Mouse (Mus musculus) neural tube, embryonic 11.5 days (tissue): ENCODE measurements around the gene Gm49361. TPM values are rescaled to one million over a fixed set of nuclear protein-coding genes. Genes with fewer than 3 reads are reported as not detected.
A peak's percentile ranks its signal among the peaks of the same experiment; 100 is the strongest.
"Not testable (repeated sequence)": the region's sequence is repeated elsewhere in the genome, so short reads cannot be mapped to it uniquely, and the experiment has no call there.

Source experiments
- ATAC-seq: fragments of 200-750 bp; cut with Nextera tagmentation; 2 replicates; pipeline ENCODE4 v1.8.0; 2017; ENCODE audit warnings: moderate number of reproducible peaks, mild to moderate bottlenecking, moderate TSS enrichment, moderate library complexity; ENCODE audit not compliant: insufficient read depth, low FRiP score, low TSS enrichment
- DNase-seq: peaks from one replicate; pipeline ENCODE4 v3.0.0-alpha.2; 2015; ENCODE audit warnings: low spot score
- H3K27ac ChIP-seq: fragments of 300-500 bp; sonication (generic); 2 replicates; pipeline ENCODE4 v1.5.1; 2014; ENCODE audit warnings: low read depth, mild to moderate bottlenecking, low read length
- H3K27me3 ChIP-seq: fragments of 300-500 bp; sonication (generic); 2 replicates; pipeline ENCODE4 v1.6.1; 2014; ENCODE audit warnings: mild to moderate bottlenecking, low read length, mixed read lengths; ENCODE audit not compliant: control insufficient read depth, insufficient read depth
- H3K36me3 ChIP-seq: fragments of 300-500 bp; sonication (generic); 2 replicates; pipeline ENCODE4 v1.6.1; 2014; ENCODE audit warnings: mild to moderate bottlenecking, low read length, moderate library complexity, mixed read lengths; ENCODE audit not compliant: control insufficient read depth, insufficient read depth
- H3K4me1 ChIP-seq: fragments of 300-500 bp; sonication (generic); 2 replicates; pipeline ENCODE4 v1.6.1; 2014; ENCODE audit warnings: low read length, mixed read lengths; ENCODE audit not compliant: control insufficient read depth, insufficient read depth
- H3K4me2 ChIP-seq: fragments of 300-500 bp; sonication (generic); 2 replicates; pipeline ENCODE4 v1.6.1; 2014; ENCODE audit warnings: low read depth, mild to moderate bottlenecking, moderate library complexity
- H3K4me3 ChIP-seq: fragments of 300-500 bp; sonication (generic); 2 replicates; pipeline ENCODE4 v1.5.1; 2014; ENCODE audit warnings: low read depth, low read length
- H3K9ac ChIP-seq: fragments of 300-500 bp; sonication (generic); 2 replicates; pipeline ENCODE4 v1.6.1; 2014; ENCODE audit warnings: mild to moderate bottlenecking, low read length
- H3K9me3 ChIP-seq: fragments of 300-500 bp; sonication (generic); 2 replicates; pipeline ENCODE4 v1.6.1; 2016; ENCODE audit warnings: low read length; ENCODE audit not compliant: control insufficient read depth
- WGBS: fragments of 180-500 bp; shearing (Covaris S2); extraction: QIAGEN DNeasy Blood & Tissue Kit; methylation state at CpG from one replicate; pipeline ENCODE4 v1.1.7; 2014; 5-methylcytosine and 5-hydroxymethylcytosine counted together
- polyA plus RNA-seq: library from polyadenylated mRNA; unstranded; fragments of >200 nt; fragmentation: Nextera tagmentation; extraction: Ambion mirVana; gene quantifications from 2 replicates; pipeline ENCODE4 v1.2.1, GENCODE M21; 2014

The Gm49361 gene
- polyA plus RNA-seq, 1 experiment from 2014 or later = not detected

GRCm38 (mm10) chr14:57758237-57758636 is 12.3 kb upstream of the Gm49361 start, which contains the start of gene Lats2:
Lats2 (minus strand) TSS chr14:57758388.
- Histone ChIP-seq H3K36me3 (no peaks in the 10 kb centered on the region), H3K4me3 (no peak within 1 kb of the TSS), H3K9ac (no peak within 1 kb of the TSS), H3K27ac (no peak within 1 kb of the TSS), H3K9me3 (no peaks in the 10 kb centered on the region), H3K4me2 (no peak within 1 kb of the TSS), H3K4me1 (no peaks in the 10 kb centered on the region), H3K27me3 (no peaks in the 10 kb centered on the region)
- 72% methylated on average over 4 of the region's 4 CpGs for WGBS
- no peak for DNase-seq
- no peak for ATAC-seq

- H3K4me2 ChIP-seq = no peak overlapping the region
- no peaks in the 10 kb centered on the region for H3K27me3 ChIP-seq
- no peaks in the 10 kb centered on the region for H3K36me3 ChIP-seq
- 89% methylated on average over 4 of the region's 4 CpGs for whole genome bisulfite sequencing
- no peak overlapping the region for H3K9ac ChIP-seq
- no peak overlapping the region for H3K4me3 ChIP-seq
- H3K4me1 ChIP-seq = no peaks in the 10 kb centered on the region
- ATAC-seq (no peak), DNase-seq (no peak)
- H3K9me3 ChIP-seq = no peaks in the 10 kb centered on the region
- no peak overlapping the region for H3K27ac ChIP-seq
These were observed 10.2 kb upstream of the Gm49361 start for GRCm38 (mm10) chr14:57756094-57756493.

- no peaks in the 10 kb centered on the region for H3K4me1 ChIP-seq
- H3K4me2 ChIP-seq = no peak overlapping the region
- H3K9me3 ChIP-seq = no peaks in the 10 kb centered on the region
- 90% methylated on average over 2 of the region's 2 CpGs for WGBS
- no peaks in the 10 kb centered on the region for H3K36me3 ChIP-seq
- H3K4me3 ChIP-seq = no peak overlapping the region
- ATAC-seq = no peak
- H3K27ac ChIP-seq = no peak overlapping the region
- no peaks in the 10 kb centered on the region for H3K27me3 ChIP-seq
- no peak overlapping the region for H3K9ac ChIP-seq
- DNase-seq = no peak
These were observed 9.8 kb upstream of the Gm49361 start for GRCm38 (mm10) chr14:57755661-57756060.

GRCm38 (mm10) chr14:57753351-57753992 is 7.6 kb upstream of the Gm49361 start:
- Histone ChIP-seq H3K4me1 (no peaks in the 10 kb centered on the region), H3K9ac (no peak overlapping the region), H3K4me3 (no peak overlapping the region), H3K4me2 (no peak overlapping the region), H3K9me3 (no peaks in the 10 kb centered on the region), H3K36me3 (no peaks in the 10 kb centered on the region), H3K27me3 (no peaks in the 10 kb centered on the region), H3K27ac (no peak overlapping the region)
- ATAC-seq (no peak), DNase-seq (no peak)
- WGBS = 61% methylated on average over 9 of the region's 9 CpGs

GRCm38 (mm10) chr14:57751006-57751405 is 5.1 kb upstream of the Gm49361 start:
- ATAC-seq, H3K27ac ChIP-seq, H3K36me3 ChIP-seq, H3K4me1 ChIP-seq, H3K9me3 ChIP-seq, H3K27me3 ChIP-seq, H3K9ac ChIP-seq, H3K4me3 ChIP-seq, DNase-seq, H3K4me2 ChIP-seq: not testable (repeated sequence)

GRCm38 (mm10) chr14:57749501-57749900 is 3.6 kb upstream of the Gm49361 start:
- Histone ChIP-seq H3K36me3 (no peaks in the 10 kb centered on the region), H3K4me1 (no peaks in the 10 kb centered on the region; the same call in 1 of the 2 replicates), H3K27me3 (no peaks in the 10 kb centered on the region), H3K9me3 (no peaks in the 10 kb centered on the region), H3K4me2 (no peak overlapping the region), H3K27ac (no peak overlapping the region), H3K4me3 (no peak overlapping the region), H3K9ac (no peak overlapping the region)
- 64% methylated on average over 2 of the region's 2 CpGs for WGBS
- ATAC-seq = no peak
- no peak for DNase-seq

- no peaks in the 10 kb centered on the region; the same call in 1 of the 2 replicates for H3K4me1 ChIP-seq
- peak; percentile 47 for DNase-seq
- under 1% methylated on average over 69 of the region's 103 CpGs for WGBS
- peak overlapping the region; percentile 95 for H3K9ac ChIP-seq
- no peaks in the 10 kb centered on the region for H3K36me3 ChIP-seq
- H3K9me3 ChIP-seq = no peaks in the 10 kb centered on the region
- no peaks in the 10 kb centered on the region for H3K27me3 ChIP-seq
- ATAC-seq = peak; percentile 75
- peak overlapping the region; percentile 94 for H3K4me3 ChIP-seq
- H3K27ac ChIP-seq = peak overlapping the region; percentile 80
- H3K4me2 ChIP-seq = peak overlapping the region; percentile 63
These were observed 473 bp downstream of the Gm49361 start for GRCm38 (mm10) chr14:57745291-57745969.

- Histone ChIP-seq H3K36me3 (no peaks in the 10 kb centered on the region), H3K9me3 (no peaks in the 10 kb centered on the region), H3K4me2 (peak overlapping the region; percentile 63), H3K27ac (no peak overlapping the region), H3K4me1 (no peaks in the 10 kb centered on the region; the same call in 1 of the 2 replicates), H3K9ac (no peak overlapping the region), H3K4me3 (peak overlapping the region; percentile 94), H3K27me3 (no peaks in the 10 kb centered on the region)
- DNase-seq = no peak
- under 1% methylated on average over 8 of the region's 8 CpGs for WGBS
- ATAC-seq = no peak
These were observed 1.4 kb downstream of the Gm49361 start for GRCm38 (mm10) chr14:57744547-57744946.

- H3K9ac ChIP-seq = no peak overlapping the region
- no peak overlapping the region for H3K27ac ChIP-seq
- no peak overlapping the region for H3K4me3 ChIP-seq
- H3K36me3 ChIP-seq = no peaks in the 10 kb centered on the region
- no peaks in the 10 kb centered on the region for H3K27me3 ChIP-seq
- no peaks in the 10 kb centered on the region for H3K4me1 ChIP-seq
- H3K4me2 ChIP-seq = no peak overlapping the region
- no peaks in the 10 kb centered on the region for H3K9me3 ChIP-seq
- DNase-seq = no peak
- 82% methylated on average over 8 of the region's 8 CpGs for WGBS
- ATAC-seq = no peak
These were observed 5.3 kb downstream of the Gm49361 start for GRCm38 (mm10) chr14:57740651-57741050.
